Mouse (Mus musculus) stomach, embryonic 14.5 days (tissue): ENCODE data around the gene Rras2. TPM values are rescaled to one million over a fixed set of nuclear protein-coding genes. Genes with fewer than 3 reads are reported as not detected.

Experiments used
- ATAC-seq: fragments of 200-750 bp; cut with Nextera tagmentation; 2 replicates; pipeline ENCODE4 v1.8.0; 2017; ENCODE audit warnings: low read depth, moderate TSS enrichment; ENCODE audit not compliant: insufficient number of reproducible peaks, insufficient read depth, low FRiP score
- H3K27ac ChIP-seq: fragments of 300-500 bp; sonication (generic); 2 replicates; pipeline ENCODE4 v1.5.1; 2014; ENCODE audit warnings: mild to moderate bottlenecking, low read length, moderate library complexity, mixed read lengths
- H3K27me3 ChIP-seq: fragments of 300-500 bp; sonication (generic); 2 replicates; pipeline ENCODE4 v1.6.1; 2014; ENCODE audit warnings: low read length, control low read depth, mixed read lengths; ENCODE audit not compliant: control insufficient read depth, insufficient read depth
- H3K36me3 ChIP-seq: fragments of 300-500 bp; sonication (generic); 2 replicates; pipeline ENCODE4 v1.6.1; 2014; ENCODE audit warnings: mild to moderate bottlenecking, control low read depth, low read length, moderate library complexity, mixed read lengths; ENCODE audit not compliant: control insufficient read depth, insufficient read depth
- H3K4me1 ChIP-seq: fragments of 300-500 bp; sonication (generic); 2 replicates; pipeline ENCODE4 v1.6.1; 2014; ENCODE audit warnings: low read length, control low read depth, mixed read lengths; ENCODE audit not compliant: control insufficient read depth, insufficient read depth
- H3K4me2 ChIP-seq: fragments of 300-500 bp; sonication (generic); replicated peaks from 2 replicates; pipeline ENCODE4 v1.6.1; 2014; ENCODE audit warnings: low read depth, low read length, control low read depth
- H3K4me3 ChIP-seq: fragments of 300-500 bp; sonication (generic); 2 replicates; pipeline ENCODE4 v1.5.1; 2014; ENCODE audit warnings: low read depth, low read length, control low read depth
- H3K9ac ChIP-seq: fragments of 300-500 bp; sonication (generic); replicated peaks from 2 replicates; pipeline ENCODE4 v1.6.1; 2014; ENCODE audit warnings: low read depth, mild to moderate bottlenecking, control low read depth, low read length, moderate library complexity, mixed read lengths
- H3K9me3 ChIP-seq: fragments of 300-500 bp; sonication (generic); 2 replicates; pipeline ENCODE4 v1.6.1; 2016; ENCODE audit warnings: low read depth, low read length, control low read depth; ENCODE audit not compliant: control insufficient read depth
- WGBS: fragments of 180-500 bp; shearing (Covaris S2); extraction: QIAGEN DNeasy Blood & Tissue Kit; methylation state at CpG from one replicate; pipeline ENCODE4 v1.1.7; 2014; 5-methylcytosine and 5-hydroxymethylcytosine counted together
- polyA plus RNA-seq: library from polyadenylated mRNA; unstranded; fragments of >200 nt; fragmentation: Nextera tagmentation; extraction: Ambion mirVana; gene quantifications from 2 replicates; pipeline ENCODE4 v1.2.1, GENCODE M21; 2014

Gene Rras2
- polyA plus RNA-seq, 1 experiment from 2014 or later: 29.4 TPM

DNA sequence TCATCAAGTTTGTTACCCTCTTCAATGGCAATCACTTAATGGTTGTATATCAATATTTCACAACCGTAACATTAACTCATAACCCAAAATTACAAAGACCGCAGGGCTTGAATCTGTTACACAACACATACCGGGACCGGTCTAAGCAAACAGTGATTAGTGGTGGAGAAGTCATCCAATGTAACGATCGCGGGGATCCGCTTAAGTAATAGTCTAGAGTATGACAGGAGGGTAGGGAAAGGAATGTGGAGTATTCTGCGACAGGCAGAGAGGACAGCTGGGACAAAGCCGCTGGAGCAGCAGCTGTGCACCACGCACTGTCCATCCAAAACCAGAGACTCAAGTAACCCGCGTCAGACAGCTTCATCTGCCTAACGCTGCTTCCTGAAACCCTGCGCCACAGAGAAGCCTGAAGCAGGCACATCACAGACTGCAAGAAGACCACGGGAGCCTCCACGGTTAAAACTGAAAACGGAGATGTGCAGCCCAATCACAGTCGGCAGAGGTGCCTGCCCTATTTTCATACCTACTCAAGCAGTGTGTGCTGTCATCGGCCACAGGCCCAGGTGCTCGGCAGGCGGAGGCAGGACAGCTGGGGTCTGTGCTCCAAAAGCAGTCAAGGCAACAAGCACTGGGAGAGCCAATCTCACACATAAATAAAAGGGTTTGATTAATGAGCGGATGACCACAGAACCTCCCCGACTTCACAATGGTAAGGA, 13.8 kb downstream of the Rras2 start:
- Histone ChIP-seq H3K27ac (no peak overlapping the region), H3K27me3 (no peaks in the 10 kb centered on the region), H3K4me1 (peaks cover 7% of the 10 kb centered on the region; the same call in 1 of the 2 replicates), H3K4me3 (no peak overlapping the region), H3K4me2 (no peak overlapping the region), H3K9me3 (no peaks in the 10 kb centered on the region), H3K36me3 (no peaks in the 10 kb centered on the region), H3K9ac (no peak overlapping the region)
- 69% methylated on average over 24 of the region's 24 CpGs for WGBS
- no peak for ATAC-seq

GRCm38 (mm10) chr7:114103152-114103551, 14.4 kb downstream of the Rras2 start:
- WGBS: 93% methylated on average over 4 of the region's 4 CpGs
- no peak overlapping the region for H3K4me2 ChIP-seq
- no peak for ATAC-seq

DNA sequence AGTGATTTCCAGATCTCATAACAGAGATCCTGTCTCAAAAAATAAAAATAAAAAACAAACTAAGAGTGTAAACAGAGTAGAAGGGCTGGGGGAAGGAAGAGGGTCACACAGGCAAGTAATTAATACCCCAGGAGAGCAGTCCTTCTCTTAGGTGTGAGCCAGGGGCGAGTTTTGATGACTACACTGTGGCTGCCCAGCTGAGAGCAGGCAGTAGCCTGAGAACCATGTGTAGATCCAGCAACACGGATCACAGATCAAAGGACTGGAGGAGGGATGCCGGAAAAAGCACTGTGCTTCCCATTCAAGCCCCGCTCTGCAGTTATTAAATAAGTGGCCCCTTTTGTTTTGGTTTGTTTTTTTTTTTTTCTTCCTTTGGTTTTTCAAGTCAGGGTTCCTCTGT, 15.0 kb downstream of the Rras2 start:
- no peak for ATAC-seq
- 73% methylated on average over 4 of the region's 4 CpGs for WGBS
- Histone ChIP-seq H3K4me1 (peaks cover 7% of the 10 kb centered on the region; the same call in 1 of the 2 replicates), H3K27ac (no peak overlapping the region), H3K27me3 (no peaks in the 10 kb centered on the region), H3K4me2 (no peak overlapping the region), H3K36me3 (no peaks in the 10 kb centered on the region), H3K9ac (no peak overlapping the region), H3K4me3 (no peak overlapping the region), H3K9me3 (no peaks in the 10 kb centered on the region)

More at GRCm38 (mm10) chr7:114103152-114103551, 14.4 kb downstream of the Rras2 start:
- Histone ChIP-seq H3K4me3 (no peak overlapping the region), H3K4me1 (peaks cover 7% of the 10 kb centered on the region; the same call in 1 of the 2 replicates), H3K36me3 (no peaks in the 10 kb centered on the region), H3K9me3 (no peaks in the 10 kb centered on the region), H3K9ac (no peak overlapping the region), H3K27ac (no peak overlapping the region), H3K27me3 (no peaks in the 10 kb centered on the region)

DNA sequence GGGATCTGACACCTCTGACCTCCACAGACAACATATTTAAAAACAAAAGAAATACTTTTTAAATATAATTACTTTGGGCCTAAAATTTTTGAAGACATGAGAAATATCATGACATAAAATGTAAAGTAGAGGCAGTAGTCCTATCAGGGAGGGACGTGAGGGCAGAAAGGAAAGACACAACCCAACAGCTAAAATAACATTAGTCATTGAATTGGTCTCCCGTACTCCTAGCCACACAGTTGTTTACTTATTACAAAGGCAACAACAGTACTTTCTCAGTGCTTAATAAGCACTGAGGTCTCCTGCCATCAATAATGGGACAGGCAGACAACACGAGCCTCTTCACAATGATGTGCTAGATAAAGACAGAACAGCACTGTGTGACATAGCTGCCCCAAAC, 16.2 kb downstream of the Rras2 start:
- Histone ChIP-seq H3K9ac (no peak overlapping the region), H3K4me2 (no peak overlapping the region), H3K36me3 (no peaks in the 10 kb centered on the region), H3K4me1 (peaks cover 7% of the 10 kb centered on the region; the same call in 1 of the 2 replicates), H3K27ac (no peak overlapping the region), H3K9me3 (no peaks in the 10 kb centered on the region), H3K27me3 (no peaks in the 10 kb centered on the region), H3K4me3 (no peak overlapping the region)
- no peak for ATAC-seq
- WGBS: 38% methylated on average over 3 of the region's 3 CpGs

GRCm38 (mm10) chr7:114093548-114094174, 23.9 kb downstream of the Rras2 start:
- peaks cover 6% of the 10 kb centered on the region; the same call in 1 of the 2 replicates for H3K4me1 ChIP-seq
- H3K36me3 ChIP-seq: no peaks in the 10 kb centered on the region
- no peaks in the 10 kb centered on the region for H3K27me3 ChIP-seq
- no peak overlapping the region for H3K9ac ChIP-seq
- H3K9me3 ChIP-seq: no peaks in the 10 kb centered on the region
- ATAC-seq: no peak
- WGBS: 67% methylated on average over 8 of the region's 8 CpGs
- no peak overlapping the region for H3K27ac ChIP-seq
- H3K4me2 ChIP-seq: no peak overlapping the region
- no peak overlapping the region for H3K4me3 ChIP-seq

DNA sequence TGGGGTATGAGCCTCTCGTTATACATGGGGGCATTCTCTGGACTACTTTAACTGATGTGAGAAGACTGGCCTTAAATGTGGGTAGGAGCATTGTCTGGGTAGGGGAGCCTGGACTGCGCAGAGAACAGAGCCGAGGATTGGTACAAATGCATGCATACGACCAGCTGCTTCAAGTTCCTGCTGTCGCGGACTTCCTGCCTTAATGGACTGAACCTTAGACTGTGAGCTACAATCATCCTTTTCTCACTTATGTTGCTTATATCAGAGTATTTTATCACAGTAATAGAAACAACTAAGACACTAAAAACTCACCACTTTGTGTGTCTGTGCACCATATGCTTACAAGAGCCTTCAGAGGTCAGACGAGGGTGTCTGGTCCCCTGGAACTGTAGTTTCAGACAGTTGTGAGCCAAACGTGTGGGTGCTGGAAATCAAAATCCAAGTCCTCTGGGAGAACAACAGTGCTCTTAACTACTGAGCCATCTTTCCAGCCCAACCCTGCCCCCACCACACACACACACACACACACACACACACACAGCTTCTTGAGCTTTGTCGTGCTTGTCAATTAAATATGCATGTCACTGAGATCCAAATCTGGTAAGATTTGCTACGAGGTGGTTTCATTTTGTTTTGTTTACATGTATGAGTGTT, 26.6 kb downstream of the Rras2 start:
- no peak overlapping the region for H3K27ac ChIP-seq
- H3K4me3 ChIP-seq: no peak overlapping the region
- H3K9me3 ChIP-seq: no peaks in the 10 kb centered on the region
- 54% methylated on average over 10 of the region's 10 CpGs for WGBS
- no peaks in the 10 kb centered on the region for H3K36me3 ChIP-seq
- H3K27me3 ChIP-seq: no peaks in the 10 kb centered on the region
- H3K9ac ChIP-seq: no peak overlapping the region
- peaks cover 20% of the 10 kb centered on the region for H3K4me1 ChIP-seq
- no peak for ATAC-seq
- H3K4me2 ChIP-seq: no peak overlapping the region

DNA sequence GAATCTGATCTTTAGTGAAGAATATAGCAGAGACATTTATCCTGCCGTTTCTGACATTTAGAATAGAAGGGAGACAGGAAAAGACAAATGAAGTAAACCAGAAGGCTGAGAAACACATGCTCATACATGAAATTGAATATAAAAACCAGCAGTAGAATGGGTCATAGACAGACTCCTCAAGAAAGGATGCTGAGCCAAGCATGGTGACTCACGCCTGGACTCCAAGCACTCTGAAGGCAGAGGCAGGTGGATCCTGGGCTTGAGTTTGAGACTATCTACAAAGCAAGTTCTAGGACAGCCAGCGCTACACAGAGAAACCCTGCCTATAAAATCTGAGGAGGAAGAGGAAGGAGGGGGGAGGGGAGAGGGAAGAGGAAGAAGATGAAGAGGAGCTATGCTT, 27.4 kb downstream of the Rras2 start:
- H3K27me3 ChIP-seq: no peaks in the 10 kb centered on the region
- H3K27ac ChIP-seq: no peak overlapping the region
- no peak for ATAC-seq
- no peaks in the 10 kb centered on the region for H3K9me3 ChIP-seq
- H3K4me2 ChIP-seq: no peak overlapping the region
- H3K4me3 ChIP-seq: no peak overlapping the region
- no peaks in the 10 kb centered on the region for H3K36me3 ChIP-seq
- no peak overlapping the region for H3K9ac ChIP-seq
- WGBS: 71% methylated on average over 3 of the region's 3 CpGs
- H3K4me1 ChIP-seq: peaks cover 20% of the 10 kb centered on the region

DNA sequence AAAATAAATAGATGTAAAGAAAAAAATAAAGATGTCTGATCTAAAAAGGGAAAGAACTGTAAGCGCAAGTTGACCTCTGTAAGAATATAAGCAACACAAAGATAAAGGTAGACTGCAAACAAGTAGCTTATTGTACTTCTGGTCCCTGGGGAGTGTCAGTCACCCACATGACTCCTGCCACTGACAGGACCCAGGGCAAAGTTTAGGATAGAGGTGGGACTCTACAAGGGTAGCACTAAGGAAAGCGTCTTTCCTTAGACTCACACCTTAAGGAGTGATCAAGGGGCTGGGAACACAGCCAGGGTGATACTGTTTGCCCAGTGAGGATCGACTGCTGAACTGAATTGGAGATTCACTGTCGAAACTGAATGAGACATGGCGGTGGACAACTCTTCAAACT, 28.7 kb downstream of the Rras2 start:
- H3K36me3 ChIP-seq: no peaks in the 10 kb centered on the region
- peaks cover 17% of the 10 kb centered on the region for H3K4me1 ChIP-seq
- H3K9me3 ChIP-seq: no peaks in the 10 kb centered on the region
- no peak overlapping the region for H3K4me3 ChIP-seq
- 56% methylated on average over 5 of the region's 5 CpGs for WGBS
- H3K4me2 ChIP-seq: no peak overlapping the region
- no peaks in the 10 kb centered on the region for H3K27me3 ChIP-seq
- no peak for ATAC-seq
- H3K9ac ChIP-seq: no peak overlapping the region
- H3K27ac ChIP-seq: no peak overlapping the region
